Mouse (Mus musculus) midbrain, embryonic 16.5 days (tissue): ENCODE results near the gene Tbc1d10b. TPM values are rescaled to one million over a fixed set of nuclear protein-coding genes. Genes with fewer than 3 reads are reported as not detected.
"Not testable (repeated sequence)": the region's sequence is repeated elsewhere in the genome, so short reads cannot be mapped to it uniquely, and the experiment has no call there.

Experiments used
- ATAC-seq: fragments of 200-750 bp; cut with Nextera tagmentation; 2 replicates; pipeline ENCODE4 v1.8.0; 2017; ENCODE audit warnings: moderate TSS enrichment
- H3K27ac ChIP-seq: fragments of 300-500 bp; sonication (generic); 2 replicates; pipeline ENCODE4 v1.5.1; 2014; ENCODE audit warnings: mild to moderate bottlenecking, low read length, mixed read lengths
- H3K27me3 ChIP-seq: fragments of 300-500 bp; sonication (generic); 2 replicates; pipeline ENCODE4 v1.6.1; 2014; ENCODE audit warnings: low read depth, low read length, mixed read lengths; ENCODE audit not compliant: control insufficient read depth, insufficient read depth
- H3K36me3 ChIP-seq: fragments of 300-500 bp; sonication (generic); 2 replicates; pipeline ENCODE4 v1.6.1; 2014; ENCODE audit warnings: mild to moderate bottlenecking, low read length, moderate library complexity, mixed read lengths; ENCODE audit not compliant: control insufficient read depth, insufficient read depth
- H3K4me1 ChIP-seq: fragments of 300-500 bp; sonication (generic); 2 replicates; pipeline ENCODE4 v1.6.1; 2014; ENCODE audit warnings: mild to moderate bottlenecking, low read length, mixed read lengths; ENCODE audit not compliant: control insufficient read depth, insufficient read depth
- H3K4me2 ChIP-seq: fragments of 300-500 bp; sonication (generic); 2 replicates; pipeline ENCODE4 v1.6.1; 2014; ENCODE audit warnings: mild to moderate bottlenecking, low read length, mixed read lengths
- H3K4me3 ChIP-seq: fragments of 300-500 bp; sonication (generic); 2 replicates; pipeline ENCODE4 v1.5.1; 2014; ENCODE audit warnings: low read depth, mild to moderate bottlenecking, low read length, moderate library complexity, mixed read lengths
- H3K9ac ChIP-seq: fragments of 300-500 bp; sonication (generic); 2 replicates; pipeline ENCODE4 v1.6.1; 2014; ENCODE audit warnings: low read depth, low read length, mixed read lengths
- H3K9me3 ChIP-seq: fragments of 300-500 bp; sonication (generic); replicated peaks from 2 replicates; pipeline ENCODE4 v1.6.1; 2014; ENCODE audit warnings: mild to moderate bottlenecking, low read length, mixed read lengths; ENCODE audit not compliant: control insufficient read depth, poor library complexity, severe bottlenecking
- WGBS: fragments of 180-500 bp; shearing (Covaris S2); extraction: QIAGEN DNeasy Blood & Tissue Kit; methylation state at CpG from one replicate; pipeline ENCODE4 v1.1.7; 2014; 5-methylcytosine and 5-hydroxymethylcytosine counted together
- polyA plus RNA-seq: library from polyadenylated mRNA; unstranded; fragments of >200 nt; fragmentation: Nextera tagmentation; extraction: Ambion mirVana; gene quantifications from 2 replicates; pipeline ENCODE4 v1.2.1, GENCODE M21; 2015

The Tbc1d10b gene
- polyA plus RNA-seq, 1 experiment from 2014 or later, result 30.7 TPM

DNA sequence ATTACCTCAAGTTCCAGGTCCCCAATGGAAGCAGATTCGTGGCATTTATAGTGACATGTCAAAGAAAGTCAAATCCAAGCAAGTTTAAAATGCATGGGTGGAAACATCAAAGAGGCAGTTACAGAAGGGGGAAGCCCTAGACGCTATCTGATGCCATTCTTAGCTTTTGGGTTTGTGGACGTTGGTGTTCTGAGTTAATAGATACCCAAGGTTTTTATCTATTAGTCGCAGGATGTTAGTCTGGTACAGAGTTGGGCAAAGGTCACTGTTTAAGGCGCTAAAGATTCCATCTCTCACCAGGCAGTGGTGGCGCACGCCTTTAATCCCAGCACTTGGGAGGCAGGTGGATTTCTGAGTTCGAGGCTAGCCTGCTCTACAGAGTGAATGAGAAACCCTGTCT is 24.9 kb downstream of the Tbc1d10b start:
- H3K9me3 ChIP-seq, result no peaks in the 10 kb centered on the region
- no peak overlapping the region for H3K9ac ChIP-seq
- WGBS, result 83% methylated on average over 8 of the region's 8 CpGs
- no peak for ATAC-seq
- no peaks in the 10 kb centered on the region for H3K27me3 ChIP-seq
- no peak overlapping the region for H3K27ac ChIP-seq
- H3K4me1 ChIP-seq, result no peaks in the 10 kb centered on the region
- H3K4me2 ChIP-seq, result no peak overlapping the region
- no peak overlapping the region for H3K4me3 ChIP-seq
- no peaks in the 10 kb centered on the region for H3K36me3 ChIP-seq

DNA sequence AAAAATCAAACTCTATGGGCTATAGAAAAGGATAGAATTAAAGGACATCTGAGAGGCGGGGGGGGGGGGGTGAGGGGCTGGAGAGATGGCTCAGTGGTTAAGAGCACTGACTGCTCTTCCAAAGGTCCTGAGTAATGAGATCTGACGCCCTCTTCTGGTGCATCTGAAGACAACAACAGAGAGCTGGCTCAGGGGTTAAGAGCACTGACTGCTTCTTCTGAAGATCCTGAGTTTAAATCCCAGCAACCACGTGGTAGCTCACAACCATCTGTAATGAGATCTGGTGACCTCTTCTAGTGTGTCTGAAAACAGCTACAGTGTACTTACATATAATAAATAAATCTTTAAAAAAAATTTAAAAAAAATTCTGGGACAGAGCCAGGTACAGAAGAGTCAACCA is 26.5 kb downstream of the Tbc1d10b start:
- not testable (repeated sequence) for H3K4me3 ChIP-seq, H3K27me3 ChIP-seq, H3K9ac ChIP-seq, H3K9me3 ChIP-seq, H3K36me3 ChIP-seq, H3K27ac ChIP-seq, H3K4me1 ChIP-seq, H3K4me2 ChIP-seq, ATAC-seq
- 24% methylated on average over 2 of the region's 3 CpGs for WGBS

DNA sequence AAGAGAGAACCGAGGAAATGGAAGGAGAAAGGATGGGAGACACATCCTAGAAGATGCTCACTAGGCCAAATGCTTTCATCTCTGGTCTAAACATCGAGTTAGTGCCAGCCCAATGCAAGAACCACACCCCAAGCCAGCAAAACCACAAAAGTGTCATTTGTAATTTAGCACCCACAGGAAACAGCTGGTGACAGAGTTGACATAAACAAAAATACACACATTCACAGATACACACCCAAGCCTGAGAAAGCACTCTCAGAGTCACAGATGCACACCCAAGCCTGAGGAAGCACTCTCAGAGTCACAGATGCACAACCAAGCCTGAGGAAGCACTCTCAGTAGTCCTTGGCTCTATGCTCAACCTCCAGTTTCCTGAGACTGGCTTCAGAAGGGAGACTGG is 27.5 kb downstream of the Tbc1d10b start:
- no peak for ATAC-seq
- H3K4me3 ChIP-seq, result no peak overlapping the region
- 80% methylated on average over 2 of the region's 2 CpGs for WGBS
- no peak overlapping the region for H3K9ac ChIP-seq
- H3K4me1 ChIP-seq, result no peaks in the 10 kb centered on the region
- H3K36me3 ChIP-seq, result no peaks in the 10 kb centered on the region
- no peak overlapping the region for H3K27ac ChIP-seq
- H3K9me3 ChIP-seq, result no peaks in the 10 kb centered on the region
- H3K4me2 ChIP-seq, result no peak overlapping the region
- no peaks in the 10 kb centered on the region for H3K27me3 ChIP-seq

DNA sequence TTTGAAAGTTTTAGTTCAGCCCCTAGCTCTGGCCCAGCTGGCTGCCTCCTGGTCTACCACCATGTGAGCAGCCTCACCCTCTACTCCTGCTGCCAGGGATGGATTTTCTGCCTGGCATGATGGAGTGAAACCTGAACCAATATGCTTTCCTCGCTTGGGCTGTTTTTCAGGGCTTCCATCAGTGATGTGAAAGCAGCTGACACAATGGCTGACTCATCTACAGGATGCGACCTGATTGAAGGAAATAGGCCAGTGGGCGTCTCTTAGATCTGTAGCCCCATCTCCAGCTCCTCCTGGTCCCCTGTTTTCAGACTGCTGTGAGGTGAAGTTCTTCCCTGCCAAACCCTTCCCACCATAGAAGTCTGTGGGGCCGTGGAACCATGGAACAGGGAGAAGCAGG is 31.3 kb downstream of the Tbc1d10b start:
- H3K9ac ChIP-seq, result no peak overlapping the region
- H3K4me2 ChIP-seq, result no peak overlapping the region
- no peaks in the 10 kb centered on the region for H3K36me3 ChIP-seq
- no peak overlapping the region for H3K27ac ChIP-seq
- H3K4me1 ChIP-seq, result no peaks in the 10 kb centered on the region
- 85% methylated on average over 4 of the region's 4 CpGs for WGBS
- H3K4me3 ChIP-seq, result no peak overlapping the region
- no peaks in the 10 kb centered on the region for H3K27me3 ChIP-seq
- no peak for ATAC-seq
- 0 out of 2 replicates have a peak, but pooled peaks cover 3% of the 10 kb centered on the region for H3K9me3 ChIP-seq

DNA sequence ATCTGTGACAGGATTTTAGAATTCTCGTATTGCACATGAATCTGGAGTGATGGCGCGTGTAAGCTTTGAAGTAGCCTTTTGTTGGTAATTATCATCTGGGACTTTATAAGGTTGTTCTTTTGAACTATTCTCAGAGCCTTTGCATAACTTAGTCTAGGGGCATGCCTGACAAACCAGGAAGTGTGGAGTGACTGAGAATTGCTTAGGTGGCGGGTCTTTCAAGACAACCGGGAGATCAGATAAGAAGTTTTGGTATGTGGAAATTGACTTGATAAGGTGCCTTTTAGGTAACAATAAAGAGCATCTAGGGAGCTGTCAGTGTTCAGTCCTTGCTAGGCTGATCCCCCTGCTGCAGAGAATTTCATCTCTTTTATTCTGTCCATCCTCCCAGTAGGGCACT is 41.8 kb downstream of the Tbc1d10b start:
- Histone ChIP-seq H3K9me3 (no peaks in the 10 kb centered on the region), H3K27ac (no peak overlapping the region), H3K9ac (no peak overlapping the region), H3K4me1 (no peaks in the 10 kb centered on the region), H3K36me3 (no peaks in the 10 kb centered on the region), H3K27me3 (no peaks in the 10 kb centered on the region), H3K4me2 (no peak overlapping the region), H3K4me3 (no peak overlapping the region)
- ATAC-seq, result no peak
- WGBS, result 89% methylated on average over 5 of the region's 5 CpGs

DNA sequence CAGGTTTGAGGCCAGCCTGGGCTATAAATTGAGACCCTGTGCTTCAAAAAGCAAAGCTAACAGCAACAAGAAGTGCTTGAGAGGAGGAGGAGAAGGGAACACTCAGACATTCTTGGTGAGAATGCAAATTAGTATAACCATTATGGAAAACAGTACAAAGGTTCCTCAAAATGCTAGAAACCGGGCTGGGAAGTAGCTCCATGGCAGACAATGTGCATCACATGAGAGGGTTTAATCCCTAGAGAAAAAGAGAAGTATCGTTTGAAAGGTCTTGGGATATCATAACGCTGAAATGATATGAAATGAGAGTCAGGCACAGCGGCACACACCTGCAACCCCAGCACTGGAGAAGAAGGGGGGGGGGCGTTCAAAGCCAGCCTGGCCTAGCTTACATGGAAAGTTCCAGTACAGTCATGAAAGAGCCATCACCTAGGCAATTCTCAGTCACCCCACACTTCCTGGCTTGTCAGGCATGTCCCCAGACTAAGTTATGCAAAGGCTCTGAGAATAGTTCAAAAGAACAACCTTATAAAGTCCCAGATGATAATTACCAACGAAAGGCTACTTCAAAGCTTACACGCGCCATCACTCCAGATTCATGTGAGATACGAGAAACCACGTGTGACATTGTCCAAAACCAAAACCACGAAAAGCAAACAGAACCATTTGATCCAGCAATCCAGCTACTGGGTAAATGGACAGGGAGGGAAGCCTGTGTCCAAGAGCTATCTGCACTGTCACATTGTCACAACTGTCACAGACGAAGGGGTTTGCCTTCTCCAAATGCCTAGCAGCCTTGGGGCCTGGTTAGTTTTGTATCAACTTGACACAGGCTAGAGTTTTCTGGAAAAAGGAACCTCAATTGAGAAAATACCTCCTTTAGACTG is 42.4 kb downstream of the Tbc1d10b start:
- no peak for ATAC-seq
- no peaks in the 10 kb centered on the region for H3K27me3 ChIP-seq
- WGBS, result 87% methylated on average over 12 of the region's 12 CpGs
- H3K27ac ChIP-seq, result no peak overlapping the region
- no peaks in the 10 kb centered on the region for H3K9me3 ChIP-seq
- no peaks in the 10 kb centered on the region for H3K36me3 ChIP-seq
- no peak overlapping the region for H3K4me2 ChIP-seq
- no peaks in the 10 kb centered on the region for H3K4me1 ChIP-seq
- H3K4me3 ChIP-seq, result no peak overlapping the region
- no peak overlapping the region for H3K9ac ChIP-seq

DNA sequence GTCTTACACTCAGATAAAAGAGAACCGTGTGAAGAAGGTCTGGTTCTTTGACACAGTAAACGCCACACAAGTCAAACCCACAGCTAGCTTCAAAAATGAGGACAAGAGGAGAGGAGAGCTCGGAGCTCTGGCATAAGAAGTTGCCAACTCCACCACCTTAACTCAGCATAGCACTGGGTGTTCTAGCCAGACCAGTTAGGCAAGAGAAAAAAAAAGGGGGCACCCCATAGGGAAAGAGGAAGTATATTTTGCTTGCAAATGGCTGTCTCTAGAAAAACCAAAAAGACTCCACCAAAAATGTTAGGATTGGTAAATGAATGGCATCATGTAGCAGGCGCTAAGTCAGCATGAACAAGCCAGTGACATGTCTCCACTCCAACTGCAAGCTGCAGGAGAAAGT is 44.3 kb downstream of the Tbc1d10b start:
- WGBS, result 90% methylated on average over 4 of the region's 4 CpGs
- ATAC-seq, result no peak
- Histone ChIP-seq H3K9ac (no peak overlapping the region), H3K36me3 (no peaks in the 10 kb centered on the region), H3K4me3 (no peak overlapping the region), H3K4me2 (no peak overlapping the region), H3K27ac (no peak overlapping the region), H3K4me1 (no peaks in the 10 kb centered on the region), H3K9me3 (no peaks in the 10 kb centered on the region), H3K27me3 (no peaks in the 10 kb centered on the region)

DNA sequence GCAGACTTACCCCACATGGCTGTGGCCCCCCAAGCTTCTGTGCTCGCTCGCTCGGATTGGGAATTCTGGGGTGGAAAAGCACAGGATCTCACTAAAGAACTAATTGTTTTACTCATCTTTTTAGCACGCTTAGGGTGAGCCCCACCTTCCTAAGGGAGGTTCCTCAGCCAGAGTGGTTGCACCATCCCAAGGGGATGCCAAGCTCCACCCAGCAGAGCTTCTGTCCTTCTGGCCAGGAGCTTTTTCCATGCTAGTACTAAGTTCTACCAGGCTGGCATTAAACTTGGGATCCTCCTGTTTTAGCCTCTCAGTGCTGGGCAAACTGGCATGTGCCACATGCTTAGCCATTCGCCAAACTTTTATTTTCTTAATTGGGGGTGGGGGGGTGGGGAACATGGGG is 45.7 kb downstream of the Tbc1d10b start:
- ATAC-seq, result no peak
- Histone ChIP-seq H3K27me3 (no peaks in the 10 kb centered on the region), H3K27ac (no peak overlapping the region), H3K4me3 (no peak overlapping the region), H3K9ac (no peak overlapping the region), H3K4me2 (no peak overlapping the region), H3K9me3 (no peaks in the 10 kb centered on the region), H3K36me3 (no peaks in the 10 kb centered on the region), H3K4me1 (no peaks in the 10 kb centered on the region)
- WGBS, result 86% methylated on average over 5 of the region's 5 CpGs

DNA sequence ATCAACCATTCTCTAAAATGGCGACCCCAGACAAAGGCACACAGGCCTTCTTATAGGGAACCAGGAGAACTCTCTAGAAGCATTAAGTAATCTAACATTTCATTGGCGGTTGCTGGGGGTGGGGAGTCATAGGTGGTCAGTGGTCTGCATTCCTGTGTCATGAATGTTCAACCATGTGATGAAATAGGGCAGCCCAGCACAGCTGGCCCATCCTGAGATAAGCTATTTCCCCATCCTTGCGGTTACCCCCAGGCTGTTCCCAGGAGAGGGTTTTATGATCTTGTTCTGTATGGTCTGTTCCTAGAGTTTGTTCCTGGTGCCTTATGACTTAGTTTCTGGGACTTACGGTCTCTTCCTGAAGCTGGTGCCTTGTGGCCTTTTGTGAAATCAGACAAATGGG is 50.7 kb downstream of the Tbc1d10b start:
- Histone ChIP-seq H3K27me3 (no peaks in the 10 kb centered on the region), H3K27ac (no peak overlapping the region), H3K9ac (no peak overlapping the region), H3K36me3 (no peaks in the 10 kb centered on the region), H3K4me3 (no peak overlapping the region), H3K4me1 (no peaks in the 10 kb centered on the region), H3K4me2 (no peak overlapping the region), H3K9me3 (no peaks in the 10 kb centered on the region)
- WGBS, result 86% methylated on average over 4 of the region's 4 CpGs
- no peak for ATAC-seq
